Mouse (Mus musculus): Measurements from ENCODE around the gene 2310034G01Rik. TPM values are rescaled to one million over a fixed set of nuclear protein-coding genes. Genes with fewer than 3 reads are reported as not detected.

Gene 2310034G01Rik
- polyA plus RNA-seq, 1 experiment from 2014 or later: 3.9 TPM

DNA sequence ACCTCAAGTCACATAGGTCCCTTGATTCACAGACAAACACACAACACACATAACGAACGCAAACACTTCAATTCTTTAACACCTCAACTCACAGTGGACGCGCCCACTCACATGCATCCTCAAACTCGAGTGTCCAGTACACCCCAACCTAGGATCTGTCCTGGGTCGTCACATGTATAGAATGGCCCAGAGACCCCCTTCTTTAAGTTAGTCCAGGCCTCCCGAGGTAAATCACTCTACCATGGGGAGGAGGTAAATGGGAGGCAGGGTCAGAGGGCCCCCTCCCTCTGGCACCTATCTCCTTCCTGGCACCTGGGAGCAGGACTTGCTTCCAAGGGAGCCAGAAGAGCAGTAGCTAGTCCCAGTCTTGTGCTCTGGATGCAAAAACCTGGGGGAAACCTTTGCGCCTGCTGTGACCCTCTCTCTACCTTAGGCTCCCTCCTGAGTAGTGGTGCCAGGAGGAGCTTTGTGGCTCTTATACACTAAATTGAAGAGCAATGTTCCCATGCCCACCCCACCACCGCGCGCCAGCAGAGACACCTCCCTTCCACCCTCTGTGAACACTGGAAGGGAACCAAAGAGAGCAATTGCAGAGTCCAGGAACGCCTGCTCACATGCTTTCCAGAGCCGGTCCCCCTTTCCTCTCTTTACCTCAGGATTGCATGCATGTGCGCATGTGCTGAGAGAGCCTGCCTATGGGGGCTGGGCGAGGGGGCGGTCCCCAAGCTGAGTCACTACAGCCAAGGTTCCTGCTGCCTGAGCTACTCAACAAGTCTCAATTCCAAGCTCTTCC is 31.3 kb downstream of the 2310034G01Rik start:
- Histone ChIP-seq H3K4me1 (ENCODE audit: control insufficient read depth, insufficient read depth, low read length) (peaks cover 46% of the 10 kb centered on the region), H3K4me3 (ENCODE audit: low read depth, low read length) (peak overlapping the region; percentile 50), H3K4me2 (ENCODE audit: low read depth, low read length) (peak overlapping the region; percentile 84), H3K27ac (ENCODE audit: low read depth, low read length) (no peak overlapping the region), H3K9me3 (ENCODE audit: control insufficient read depth, low read length) (no peaks in the 10 kb centered on the region), H3K9ac (replicated peaks; ENCODE audit: low read depth, low read length) (no peak overlapping the region; the same call in 1 of the 2 replicates), H3K36me3 (ENCODE audit: control insufficient read depth, insufficient read depth, low read length) (no peaks in the 10 kb centered on the region), H3K27me3 (ENCODE audit: control insufficient read depth, insufficient read depth, low read length) (peaks cover 36% of the 10 kb centered on the region)
- peak; percentile 18 for ATAC-seq (ENCODE audit: low read depth)
- WGBS: 11% methylated on average over 16 of the region's 16 CpGs

DNA sequence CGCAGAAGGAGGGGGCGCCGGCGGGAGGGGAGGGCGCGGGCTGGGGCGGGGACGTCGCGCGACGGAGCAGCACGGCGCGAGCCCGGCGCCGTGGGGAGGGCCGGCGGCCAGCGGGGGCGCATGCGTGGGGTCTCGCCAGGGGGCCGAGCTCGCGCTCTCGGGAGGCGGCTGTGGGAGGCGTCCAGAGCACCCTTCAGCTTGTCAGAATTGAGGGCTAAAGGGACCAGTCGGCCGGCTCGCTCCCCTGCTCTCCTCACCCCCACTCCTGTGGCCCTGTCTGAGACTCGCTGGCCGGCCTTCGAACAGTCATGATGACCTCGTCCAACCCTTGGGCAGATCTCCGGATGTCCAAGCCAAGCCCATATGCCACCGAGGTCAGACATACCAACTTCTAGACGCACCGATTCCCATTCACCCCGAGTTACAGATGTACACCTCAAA is 32.1 kb downstream of the 2310034G01Rik start:
- Histone ChIP-seq H3K9me3 (ENCODE audit: control insufficient read depth, low read length) (no peaks in the 10 kb centered on the region), H3K27me3 (ENCODE audit: control insufficient read depth, insufficient read depth, low read length) (peaks cover 39% of the 10 kb centered on the region), H3K4me1 (ENCODE audit: control insufficient read depth, insufficient read depth, low read length) (peaks cover 46% of the 10 kb centered on the region), H3K36me3 (ENCODE audit: control insufficient read depth, insufficient read depth, low read length) (peaks cover 5% of the 10 kb centered on the region; the same call in 1 of the 2 replicates), H3K4me3 (ENCODE audit: low read depth, low read length) (peak overlapping the region; percentile 50), H3K9ac (replicated peaks; ENCODE audit: low read depth, low read length) (peak overlapping the region; percentile 70), H3K27ac (ENCODE audit: low read depth, low read length) (peak overlapping the region; percentile 35; the same call in 1 of the 2 replicates), H3K4me2 (ENCODE audit: low read depth, low read length) (peak overlapping the region; percentile 84)
- WGBS: 2% methylated on average over 35 of the region's 42 CpGs
- ATAC-seq (ENCODE audit: low read depth): peak; percentile 12; the same call in 1 of the 2 replicates

DNA sequence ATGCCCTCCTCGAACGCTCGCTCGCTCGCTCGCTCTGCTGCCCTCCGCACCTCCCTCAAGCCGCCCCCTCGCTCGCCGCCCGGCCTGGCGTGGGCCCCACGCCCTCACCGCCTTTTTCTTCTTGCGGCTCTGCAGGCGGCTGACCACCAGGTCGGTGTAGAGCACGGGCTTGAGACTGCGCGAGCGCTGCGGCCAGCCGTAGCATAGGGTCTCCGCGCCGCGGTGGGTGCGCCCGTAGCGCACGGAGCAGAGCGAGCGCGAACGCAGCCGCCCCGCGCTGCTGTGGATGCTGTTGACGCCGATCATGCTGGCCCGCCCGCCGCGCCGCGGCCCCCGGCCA is 32.6 kb downstream of the 2310034G01Rik start:
- peaks cover 45% of the 10 kb centered on the region for H3K4me1 ChIP-seq (ENCODE audit: control insufficient read depth, insufficient read depth, low read length)
- peaks cover 10% of the 10 kb centered on the region for H3K36me3 ChIP-seq (ENCODE audit: control insufficient read depth, insufficient read depth, low read length)
- peak overlapping the region; percentile 84 for H3K4me2 ChIP-seq (ENCODE audit: low read depth, low read length)
- peak overlapping the region; percentile 70 for H3K9ac ChIP-seq (replicated peaks; ENCODE audit: low read depth, low read length)
- H3K9me3 ChIP-seq (ENCODE audit: control insufficient read depth, low read length): no peaks in the 10 kb centered on the region
- H3K27ac ChIP-seq (ENCODE audit: low read depth, low read length): peak overlapping the region; percentile 35; the same call in 1 of the 2 replicates
- ATAC-seq (ENCODE audit: low read depth): peak; percentile 36; the same call in 1 of the 2 replicates
- H3K4me3 ChIP-seq (ENCODE audit: low read depth, low read length): peak overlapping the region; percentile 50
- 1% methylated on average over 47 of the region's 48 CpGs for WGBS
- H3K27me3 ChIP-seq (ENCODE audit: control insufficient read depth, insufficient read depth, low read length): peaks cover 39% of the 10 kb centered on the region

DNA sequence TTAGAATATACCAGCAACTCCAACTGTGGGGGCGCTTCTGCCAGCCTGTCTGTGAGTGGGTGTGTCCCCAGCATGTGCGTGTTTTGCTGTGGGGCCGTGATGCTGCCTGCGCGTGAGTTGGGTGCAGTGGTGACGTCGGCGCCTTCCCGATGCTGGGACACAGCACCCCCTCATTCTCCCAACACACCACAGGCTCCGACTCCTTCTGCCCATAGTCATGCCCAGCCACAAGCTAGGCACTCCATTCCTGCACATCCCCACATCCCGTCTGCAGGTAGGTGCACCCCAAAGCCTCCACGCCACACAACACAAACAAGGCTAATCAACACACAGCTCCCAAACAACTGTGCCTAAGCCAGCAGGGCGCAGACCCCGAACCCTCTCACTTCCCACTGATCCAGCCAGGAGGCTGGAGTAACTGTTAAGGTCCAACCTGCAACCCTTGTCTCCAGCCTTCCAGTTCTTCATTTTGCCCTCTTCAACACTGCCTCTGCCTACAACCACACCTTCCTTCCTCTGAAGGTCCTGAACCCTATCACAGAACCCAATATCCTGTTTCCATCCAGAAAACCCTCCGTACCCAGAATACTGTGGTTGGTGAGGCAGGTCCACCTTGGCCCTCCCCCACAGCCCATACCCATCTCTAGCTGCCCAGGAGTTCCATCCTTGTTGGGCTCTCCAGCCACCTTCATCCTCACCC is 33.1 kb downstream of the 2310034G01Rik start:
- Histone ChIP-seq H3K4me1 (ENCODE audit: control insufficient read depth, insufficient read depth, low read length) (peaks cover 40% of the 10 kb centered on the region), H3K36me3 (ENCODE audit: control insufficient read depth, insufficient read depth, low read length) (peaks cover 12% of the 10 kb centered on the region), H3K9ac (replicated peaks; ENCODE audit: low read depth, low read length) (peak overlapping the region; percentile 70), H3K9me3 (ENCODE audit: control insufficient read depth, low read length) (no peaks in the 10 kb centered on the region), H3K27ac (ENCODE audit: low read depth, low read length) (peak overlapping the region; percentile 35; the same call in 1 of the 2 replicates), H3K4me3 (ENCODE audit: low read depth, low read length) (peak overlapping the region; percentile 50), H3K27me3 (ENCODE audit: control insufficient read depth, insufficient read depth, low read length) (peaks cover 39% of the 10 kb centered on the region), H3K4me2 (ENCODE audit: low read depth, low read length) (peak overlapping the region; percentile 84)
- ATAC-seq (ENCODE audit: low read depth): peak; percentile 5; the same call in 1 of the 2 replicates
- 29% methylated on average over 15 of the region's 15 CpGs for WGBS

DNA sequence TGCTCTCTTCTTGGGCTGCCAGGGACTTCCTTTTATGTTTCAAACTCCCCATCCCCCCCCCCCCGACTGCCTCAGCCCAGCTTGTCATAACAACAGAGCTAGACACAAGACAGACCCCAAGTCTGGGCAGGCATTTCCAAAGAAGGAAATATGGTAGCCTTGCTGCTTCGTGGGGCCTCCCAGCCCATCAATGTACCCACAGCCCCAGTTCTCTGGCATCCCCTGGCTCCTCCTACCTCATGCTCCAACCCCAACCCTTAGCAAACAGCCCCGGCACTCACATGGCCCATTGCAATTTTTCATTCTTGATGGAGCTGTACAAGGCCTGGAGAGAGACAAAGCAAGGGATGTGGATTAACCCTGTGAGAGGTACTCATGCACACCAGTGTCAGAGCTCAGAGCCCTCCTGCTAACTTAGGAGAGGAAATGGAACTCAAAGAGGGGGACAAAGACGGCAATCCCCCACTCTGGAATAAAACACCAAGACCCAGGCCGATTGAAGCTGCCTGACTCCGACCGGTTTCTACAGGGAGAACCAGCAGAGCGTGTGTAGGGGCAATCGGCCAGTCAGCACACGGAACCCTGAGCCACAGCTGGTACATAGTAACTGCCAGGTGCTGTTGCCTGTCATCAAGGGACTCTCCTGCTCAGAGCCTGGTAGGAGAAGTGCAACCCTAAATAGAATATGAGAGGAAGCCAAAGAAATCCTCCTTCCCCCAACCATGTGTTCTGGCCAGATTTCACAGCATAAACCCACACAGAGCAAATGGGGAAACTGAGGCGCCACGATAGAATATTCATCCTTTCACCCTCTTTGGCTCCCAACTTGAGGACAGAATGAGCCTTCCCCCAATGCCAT is 34.1 kb downstream of the 2310034G01Rik start:
- H3K27me3 ChIP-seq (ENCODE audit: control insufficient read depth, insufficient read depth, low read length): peaks cover 39% of the 10 kb centered on the region
- H3K4me3 ChIP-seq (ENCODE audit: low read depth, low read length): peak overlapping the region; percentile 50; the same call in 1 of the 2 replicates
- H3K4me2 ChIP-seq (ENCODE audit: low read depth, low read length): peak overlapping the region; percentile 84
- H3K27ac ChIP-seq (ENCODE audit: low read depth, low read length): no peak overlapping the region
- WGBS: 48% methylated on average over 12 of the region's 12 CpGs
- no peak for ATAC-seq (ENCODE audit: low read depth)
- peaks cover 30% of the 10 kb centered on the region for H3K4me1 ChIP-seq (ENCODE audit: control insufficient read depth, insufficient read depth, low read length)
- no peak overlapping the region for H3K9ac ChIP-seq (replicated peaks; ENCODE audit: low read depth, low read length)
- no peaks in the 10 kb centered on the region for H3K9me3 ChIP-seq (ENCODE audit: control insufficient read depth, low read length)
- H3K36me3 ChIP-seq (ENCODE audit: control insufficient read depth, insufficient read depth, low read length): peaks cover 12% of the 10 kb centered on the region

DNA sequence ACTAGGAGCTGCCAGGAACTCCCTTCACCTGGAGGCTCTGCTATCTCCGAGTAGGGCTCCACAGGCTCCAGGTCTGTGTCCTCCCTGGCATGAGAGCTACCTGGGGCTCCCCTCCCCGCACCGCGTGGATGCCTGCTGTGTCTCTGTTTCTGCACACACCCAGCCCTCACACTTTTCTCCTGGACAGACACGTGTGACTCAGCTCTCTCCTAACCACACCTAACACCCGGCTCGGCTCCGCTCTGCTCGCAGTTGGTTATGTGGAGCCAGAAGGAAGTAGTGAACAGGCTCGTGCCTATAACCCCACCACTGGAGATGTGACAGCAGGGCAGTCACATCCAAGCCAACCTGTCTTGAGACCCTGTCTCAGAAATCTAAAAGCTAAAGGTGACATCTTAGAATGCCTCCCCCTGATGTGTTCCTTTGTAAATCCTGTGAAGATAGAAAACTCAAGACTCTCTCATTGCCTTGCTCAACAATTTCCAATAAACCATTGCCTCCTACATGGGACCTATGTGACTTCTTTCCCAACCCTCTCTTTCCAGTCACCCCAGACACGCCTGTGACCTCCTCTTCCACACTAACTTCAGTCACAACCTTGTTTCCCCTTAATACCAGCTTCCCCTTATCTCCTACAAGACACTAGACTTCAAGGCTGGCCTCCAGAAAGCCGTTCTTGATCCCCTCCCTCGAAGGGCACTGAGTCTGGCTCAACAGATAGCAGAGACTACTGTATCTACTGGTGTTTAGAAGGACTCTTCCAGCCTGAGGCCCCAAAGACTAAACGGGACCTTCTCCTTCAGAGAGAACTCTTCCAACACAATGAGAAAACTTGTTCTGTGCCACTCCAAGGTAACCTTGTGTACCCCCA is 35.0 kb downstream of the 2310034G01Rik start:
- H3K9ac ChIP-seq (replicated peaks; ENCODE audit: low read depth, low read length): no peak overlapping the region
- H3K27me3 ChIP-seq (ENCODE audit: control insufficient read depth, insufficient read depth, low read length): peaks cover 39% of the 10 kb centered on the region
- no peaks in the 10 kb centered on the region for H3K9me3 ChIP-seq (ENCODE audit: control insufficient read depth, low read length)
- no peak overlapping the region for H3K27ac ChIP-seq (ENCODE audit: low read depth, low read length)
- peaks cover 29% of the 10 kb centered on the region for H3K4me1 ChIP-seq (ENCODE audit: control insufficient read depth, insufficient read depth, low read length)
- WGBS: 43% methylated on average over 14 of the region's 14 CpGs
- no peak for ATAC-seq (ENCODE audit: low read depth)
- no peak overlapping the region for H3K4me2 ChIP-seq (ENCODE audit: low read depth, low read length)
- H3K4me3 ChIP-seq (ENCODE audit: low read depth, low read length): no peak overlapping the region
- H3K36me3 ChIP-seq (ENCODE audit: control insufficient read depth, insufficient read depth, low read length): peaks cover 12% of the 10 kb centered on the region

DNA sequence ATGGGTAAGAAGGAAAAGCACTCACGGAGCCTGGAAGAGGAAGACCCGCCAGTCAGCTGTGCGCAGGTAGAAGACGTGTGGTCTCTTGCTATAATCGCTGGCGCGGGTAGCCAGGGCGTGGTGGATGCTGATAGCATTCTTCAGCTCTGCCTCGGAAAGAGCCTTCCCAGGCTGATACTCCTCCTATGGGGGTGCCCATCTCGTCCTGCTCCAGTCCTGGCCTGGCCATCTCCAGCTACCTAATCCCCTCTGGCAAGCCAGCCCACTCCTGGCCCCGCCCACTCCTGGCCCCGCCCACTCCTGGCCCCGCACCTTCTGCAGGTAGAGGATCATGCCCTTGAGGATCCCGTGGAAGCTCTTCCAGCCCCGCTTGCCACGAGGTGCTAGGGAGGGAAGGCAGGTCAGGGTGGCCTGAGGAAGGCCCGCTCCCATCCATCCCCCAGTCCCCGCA is 35.9 kb downstream of the 2310034G01Rik start:
- Histone ChIP-seq H3K4me3 (ENCODE audit: low read depth, low read length) (no peak overlapping the region), H3K4me1 (ENCODE audit: control insufficient read depth, insufficient read depth, low read length) (peaks cover 27% of the 10 kb centered on the region), H3K27ac (ENCODE audit: low read depth, low read length) (no peak overlapping the region), H3K4me2 (ENCODE audit: low read depth, low read length) (no peak overlapping the region), H3K36me3 (ENCODE audit: control insufficient read depth, insufficient read depth, low read length) (peaks cover 12% of the 10 kb centered on the region), H3K9me3 (ENCODE audit: control insufficient read depth, low read length) (no peaks in the 10 kb centered on the region), H3K27me3 (ENCODE audit: control insufficient read depth, insufficient read depth, low read length) (peaks cover 39% of the 10 kb centered on the region), H3K9ac (replicated peaks; ENCODE audit: low read depth, low read length) (no peak overlapping the region)
- WGBS: 20% methylated on average over 15 of the region's 18 CpGs
- ATAC-seq (ENCODE audit: low read depth): no peak

DNA sequence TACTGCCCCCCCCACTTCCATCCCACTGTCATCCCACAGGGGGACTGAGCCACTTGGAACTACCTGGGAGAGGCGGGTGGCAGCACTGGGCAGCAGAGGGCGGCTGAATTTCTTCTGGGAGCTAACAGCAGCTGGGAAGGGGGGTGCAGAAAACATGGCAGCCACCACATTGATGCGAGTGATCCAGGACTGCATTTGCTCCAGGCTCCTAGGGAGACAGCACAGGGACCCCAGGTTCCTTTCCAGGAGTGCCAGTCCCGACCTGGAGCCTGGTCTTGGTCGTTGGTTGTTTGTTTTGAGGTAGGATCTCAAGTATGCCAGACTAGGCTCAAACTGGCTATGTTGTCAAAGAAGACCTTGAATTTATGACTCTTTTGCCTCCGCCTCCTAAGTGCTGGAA is 36.5 kb downstream of the 2310034G01Rik start:
- peaks cover 39% of the 10 kb centered on the region for H3K27me3 ChIP-seq (ENCODE audit: control insufficient read depth, insufficient read depth, low read length)
- H3K4me1 ChIP-seq (ENCODE audit: control insufficient read depth, insufficient read depth, low read length): peaks cover 27% of the 10 kb centered on the region; the same call in 1 of the 2 replicates
- no peak overlapping the region for H3K27ac ChIP-seq (ENCODE audit: low read depth, low read length)
- H3K36me3 ChIP-seq (ENCODE audit: control insufficient read depth, insufficient read depth, low read length): peaks cover 12% of the 10 kb centered on the region
- H3K4me3 ChIP-seq (ENCODE audit: low read depth, low read length): no peak overlapping the region
- H3K9ac ChIP-seq (replicated peaks; ENCODE audit: low read depth, low read length): no peak overlapping the region
- no peak for ATAC-seq (ENCODE audit: low read depth)
- 73% methylated on average over 6 of the region's 6 CpGs for WGBS
- no peak overlapping the region for H3K4me2 ChIP-seq (ENCODE audit: low read depth, low read length)
- no peaks in the 10 kb centered on the region for H3K9me3 ChIP-seq (ENCODE audit: control insufficient read depth, low read length)
